Mouse (Mus musculus) brain, adult 2 months (tissue): ENCODE measurements around the gene Rabl3.

ENCODE experiments used
- DNase-seq: peaks from one replicate; pipeline ENCODE4 v3.0.0; 2011; ENCODE audit warnings: low read depth, low spot score

The Rabl3 gene

DNA sequence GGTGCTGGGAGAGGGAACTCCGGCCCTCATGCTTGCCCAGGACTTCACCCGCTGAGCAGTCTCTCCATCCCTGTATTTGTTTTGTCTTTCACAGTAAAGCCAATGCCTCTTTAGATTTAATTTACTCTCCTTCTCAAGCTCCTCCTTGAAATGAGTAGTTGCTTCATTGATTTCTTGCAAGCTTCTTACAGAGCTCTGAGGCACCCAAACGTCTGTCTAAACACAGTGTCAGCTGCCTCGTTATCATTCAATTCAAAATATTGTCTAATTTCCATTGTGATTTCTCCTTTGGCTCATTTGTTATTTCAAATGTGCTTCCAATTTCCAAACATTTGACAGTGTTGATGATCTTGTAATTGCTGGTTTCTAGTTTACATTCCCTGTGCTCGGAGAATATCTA is 6.6 kb downstream of the Rabl3 start:
- DNase-seq = no peak

DNA sequence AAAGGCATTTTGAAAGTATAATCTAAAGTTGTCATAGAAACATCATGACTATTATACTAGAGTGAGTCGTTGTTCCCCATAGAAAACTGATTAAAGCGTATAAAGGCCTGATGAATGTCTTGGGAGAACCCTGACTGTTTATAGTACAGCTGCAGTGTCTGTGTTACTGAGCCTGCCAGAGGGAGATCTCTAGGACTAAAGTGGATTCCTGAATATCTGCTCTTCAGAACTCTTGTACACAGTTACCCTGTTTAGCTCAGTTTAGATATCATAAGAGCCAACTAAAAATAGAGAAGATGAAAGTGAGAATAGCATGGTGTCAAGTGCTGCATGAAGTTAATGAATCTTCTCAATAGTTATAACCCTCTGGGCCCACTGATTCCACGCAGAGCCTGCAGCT is 10.6 kb downstream of the Rabl3 start:
- DNase-seq = no peak

DNA sequence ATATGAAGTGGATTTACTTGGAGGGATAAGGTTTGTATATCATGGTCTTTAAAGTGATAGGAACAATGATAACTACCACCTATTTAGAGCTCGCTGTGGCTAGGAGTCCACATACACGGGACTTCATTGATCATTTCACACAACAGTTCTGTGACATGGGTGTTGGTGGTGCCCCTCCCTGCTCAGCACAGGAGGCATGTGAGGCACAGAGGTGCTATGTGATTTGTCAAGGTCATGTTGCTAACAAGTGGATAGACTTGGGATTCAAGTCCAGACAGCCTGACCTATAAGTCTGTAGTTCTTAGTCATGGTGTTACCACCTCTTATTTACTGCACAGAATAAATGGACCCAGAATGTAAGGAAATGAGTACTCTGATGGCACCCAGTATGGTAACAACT is 11.3 kb downstream of the Rabl3 start:
- DNase-seq = no peak

DNA sequence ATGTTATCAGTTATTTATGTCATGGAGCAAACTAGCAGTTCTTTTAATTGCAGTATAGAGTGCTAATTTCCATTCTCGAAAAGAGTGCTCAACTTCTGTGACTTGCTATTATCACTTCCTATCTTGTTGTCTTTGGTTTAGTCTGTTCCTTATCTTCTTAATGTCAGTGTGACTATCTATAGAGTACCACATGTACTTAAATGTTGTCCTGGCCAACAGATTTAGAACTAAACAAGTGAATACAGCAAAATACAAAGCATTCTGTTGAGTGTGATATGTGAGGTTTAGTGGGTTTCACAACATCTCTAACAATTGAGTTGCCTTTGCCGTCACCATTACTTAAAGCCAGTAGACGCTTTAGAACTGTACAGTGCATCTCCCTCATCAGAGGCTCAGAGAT is 13.1 kb downstream of the Rabl3 start:
- no peak for DNase-seq

DNA sequence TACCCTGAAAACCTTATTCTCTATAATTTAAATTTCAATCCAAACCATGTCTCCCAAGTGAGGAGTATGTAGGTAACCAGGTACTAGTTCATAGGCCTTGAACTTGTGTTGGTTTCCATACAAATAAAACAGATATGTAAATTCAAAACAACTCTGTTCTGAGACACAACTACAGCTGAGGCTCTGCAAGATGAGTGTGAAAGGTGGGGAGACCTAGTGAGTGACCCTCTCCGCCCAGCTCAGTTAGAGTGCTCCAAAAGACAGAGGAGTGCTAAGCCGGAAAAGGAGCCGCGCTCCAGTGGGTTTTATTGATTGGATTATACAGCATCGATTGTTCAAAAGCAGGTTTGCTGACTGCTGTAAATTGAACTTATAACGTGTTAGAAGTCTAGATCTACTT is 22.7 kb downstream of the Rabl3 start:
- DNase-seq = no peak

DNA sequence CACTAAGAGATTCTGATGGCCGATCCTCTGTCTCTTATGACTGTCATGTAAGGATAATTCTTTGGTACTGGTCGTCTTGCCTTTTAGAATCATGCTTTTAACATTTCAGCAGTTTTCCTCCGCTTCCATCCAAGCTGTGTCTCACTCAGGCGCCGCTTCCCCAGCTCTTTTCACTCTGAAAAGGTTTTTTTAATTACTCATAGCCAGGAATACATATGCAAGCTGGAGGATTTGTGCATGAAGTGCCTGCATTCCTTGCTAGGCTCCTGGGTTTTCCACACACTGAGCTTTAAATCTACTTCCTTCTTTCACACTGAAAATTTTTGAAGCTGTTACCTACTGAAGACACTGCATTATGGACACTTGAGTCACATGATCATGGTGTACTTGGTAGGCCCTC is 23.3 kb downstream of the Rabl3 start:
- DNase-seq = peak; percentile 58

DNA sequence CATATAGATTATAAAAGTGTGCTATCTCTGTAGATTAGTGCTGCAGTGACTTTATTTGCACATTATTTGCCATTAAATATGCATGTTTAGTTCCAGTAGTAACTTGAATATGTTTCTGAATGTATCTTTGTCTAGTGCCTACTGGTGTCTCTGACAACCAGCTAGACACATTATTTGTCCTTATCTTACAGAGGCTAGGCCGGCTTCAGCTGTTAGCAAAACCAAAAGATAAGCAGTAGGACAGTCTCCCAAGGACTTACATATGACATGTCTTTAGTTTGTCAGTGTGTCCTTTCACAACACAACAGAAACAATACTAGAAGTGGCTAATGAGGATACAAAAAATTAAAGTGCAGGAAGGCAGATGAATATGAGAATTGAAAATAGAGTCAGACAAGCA is 25.4 kb downstream of the Rabl3 start:
- no peak for DNase-seq

DNA sequence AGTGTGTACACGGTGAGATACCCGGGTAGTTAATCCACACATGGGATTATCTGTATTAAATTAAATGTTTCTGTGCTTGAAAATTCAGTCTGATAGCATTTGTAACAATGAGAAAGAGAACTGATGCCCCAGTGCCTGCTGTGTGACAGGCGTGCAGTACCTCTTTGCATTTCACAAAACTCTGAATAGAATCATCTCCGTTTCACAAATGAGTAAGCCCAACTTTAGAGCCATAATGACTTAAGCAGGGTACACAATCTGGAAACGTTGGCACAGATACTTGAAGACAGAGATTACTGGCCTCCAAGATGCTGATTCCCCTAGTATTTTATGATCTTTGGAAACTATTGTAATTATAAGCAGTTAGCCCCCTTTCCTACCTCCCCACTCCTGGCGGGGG is 26.4 kb downstream of the Rabl3 start:
- peak; percentile 72 for DNase-seq

DNA sequence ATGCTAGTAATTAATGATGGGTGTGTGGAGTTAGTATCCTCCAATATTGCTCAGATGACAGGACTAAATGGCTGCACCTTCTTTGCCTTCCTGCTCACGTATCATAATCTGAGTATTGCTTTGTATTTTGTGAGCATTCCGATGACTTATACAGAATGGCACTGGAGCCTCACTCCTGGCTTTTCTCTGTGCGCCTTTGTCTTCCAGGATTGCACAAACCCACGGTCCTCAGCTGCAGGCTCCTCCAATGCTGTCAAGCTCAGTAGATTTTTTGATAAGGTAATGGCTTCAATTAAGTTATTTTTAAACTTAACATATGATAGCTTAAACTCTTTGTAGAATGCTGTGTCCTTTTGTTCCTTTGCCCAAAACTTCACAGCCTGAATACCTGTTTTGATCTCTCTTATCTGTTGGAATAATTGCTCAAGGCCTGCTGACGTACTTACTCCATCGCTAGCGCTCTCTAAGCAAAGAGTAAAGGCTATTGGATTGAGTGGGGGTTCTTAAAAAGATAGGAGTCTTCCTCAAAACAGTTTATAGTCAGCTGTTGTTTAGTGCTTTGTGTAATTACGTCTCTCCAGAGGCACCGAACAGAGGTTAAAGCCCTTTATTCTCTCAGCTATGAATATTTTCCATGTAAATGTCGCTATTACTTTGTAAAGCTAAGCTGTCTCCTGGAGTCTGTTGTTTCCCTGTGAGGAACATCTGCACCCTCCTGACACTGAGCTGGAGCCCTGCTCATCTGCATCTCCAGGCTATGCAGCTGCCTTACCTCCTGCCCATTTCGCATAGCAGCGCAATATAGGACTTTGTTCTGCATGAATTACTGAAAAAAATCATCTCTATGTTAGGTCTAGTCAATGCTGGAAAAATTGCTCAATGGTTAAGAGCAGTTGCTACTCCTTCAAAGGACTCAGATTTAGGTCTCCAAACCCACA is 27.7 kb downstream of the Rabl3 start:
- DNase-seq = peak; percentile 59

DNA sequence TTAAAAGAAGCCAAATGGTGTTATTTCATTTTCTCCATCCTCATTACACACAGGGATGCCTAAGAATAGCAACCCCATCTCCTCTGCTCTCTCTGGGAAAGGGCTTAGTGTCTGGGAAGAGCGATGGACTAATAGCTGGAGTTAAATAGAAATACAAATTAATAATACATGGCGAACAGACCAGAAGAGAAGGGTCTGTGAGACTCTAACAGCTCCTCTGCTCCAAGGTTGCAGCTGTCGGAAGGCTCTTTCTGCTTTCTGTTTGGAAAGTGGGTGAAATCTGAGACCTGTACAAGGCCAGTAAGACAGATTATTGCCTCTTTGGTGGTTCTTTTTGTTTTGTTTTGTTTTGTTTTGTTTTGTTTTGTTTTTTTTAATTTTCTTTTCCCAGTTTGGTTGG is 31.9 kb downstream of the Rabl3 start:
- no peak for DNase-seq

DNA sequence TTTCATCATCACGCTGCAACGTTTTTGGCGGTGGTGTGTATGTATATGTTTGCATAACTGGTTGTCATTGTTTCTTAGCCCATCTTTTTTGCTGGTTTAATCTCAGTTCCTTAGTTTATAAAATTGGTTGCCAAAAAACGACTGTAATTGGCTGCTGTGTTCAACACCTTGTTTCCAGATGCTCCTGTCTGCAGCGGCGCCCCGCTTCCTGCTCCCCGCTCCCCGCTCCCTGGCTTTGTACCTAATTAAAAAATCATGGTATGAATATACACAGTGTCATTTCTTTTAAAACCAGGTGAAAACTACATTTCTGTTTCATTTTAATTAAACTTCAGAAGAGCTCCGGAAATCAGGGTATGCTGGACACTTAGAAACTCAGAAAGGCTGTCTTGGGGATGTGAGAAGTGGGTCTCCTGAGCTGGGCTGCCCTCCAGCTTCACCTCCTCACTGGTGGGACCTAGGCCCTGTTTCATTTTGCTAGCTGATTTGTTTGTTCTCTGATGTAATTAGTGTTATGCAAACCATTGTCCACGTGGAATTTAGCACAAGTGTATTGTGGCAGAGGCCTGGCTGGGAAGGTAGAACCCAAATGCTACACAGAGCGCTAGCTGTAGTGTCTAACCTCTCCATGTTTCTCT is 32.6 kb downstream of the Rabl3 start:
- DNase-seq = no peak

DNA sequence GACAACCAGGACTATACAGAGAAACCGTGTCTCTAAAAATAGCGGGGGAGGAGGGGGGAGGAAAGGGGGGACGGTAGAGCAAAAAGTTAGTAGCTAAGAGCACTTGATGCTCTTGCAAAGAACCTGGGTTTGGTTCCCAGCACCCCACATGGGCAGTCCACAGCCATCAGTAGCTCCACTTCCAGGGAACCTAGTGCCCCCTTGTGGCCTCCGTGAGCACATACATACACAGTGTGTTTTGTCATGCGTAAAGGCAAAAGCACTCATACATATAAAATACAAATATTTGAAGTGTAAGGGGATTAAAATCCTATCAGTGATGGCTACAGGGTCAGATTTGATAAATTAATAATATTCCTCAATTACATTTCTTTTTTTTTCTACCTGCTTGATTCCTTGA is 33.4 kb downstream of the Rabl3 start:
- DNase-seq = no peak

DNA sequence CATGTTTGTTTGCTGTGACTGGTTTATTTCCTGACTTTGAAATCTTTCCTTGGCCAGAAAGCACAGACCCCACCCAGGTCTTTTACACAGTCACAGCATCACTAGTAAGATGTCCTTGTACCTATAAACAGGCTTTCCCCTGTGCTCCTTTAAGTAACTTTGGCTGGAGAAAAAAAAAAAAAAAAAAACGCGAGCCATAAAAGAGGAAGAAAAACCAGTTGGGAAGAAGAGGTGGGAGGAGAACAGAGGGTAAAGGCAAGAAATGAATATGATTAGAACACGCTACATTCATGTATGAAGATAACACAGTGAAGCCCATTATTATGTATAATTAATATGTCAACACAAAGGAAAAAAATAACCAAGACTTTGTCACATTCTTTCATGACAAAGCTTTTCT is 35.6 kb downstream of the Rabl3 start:
- no peak for DNase-seq

DNA sequence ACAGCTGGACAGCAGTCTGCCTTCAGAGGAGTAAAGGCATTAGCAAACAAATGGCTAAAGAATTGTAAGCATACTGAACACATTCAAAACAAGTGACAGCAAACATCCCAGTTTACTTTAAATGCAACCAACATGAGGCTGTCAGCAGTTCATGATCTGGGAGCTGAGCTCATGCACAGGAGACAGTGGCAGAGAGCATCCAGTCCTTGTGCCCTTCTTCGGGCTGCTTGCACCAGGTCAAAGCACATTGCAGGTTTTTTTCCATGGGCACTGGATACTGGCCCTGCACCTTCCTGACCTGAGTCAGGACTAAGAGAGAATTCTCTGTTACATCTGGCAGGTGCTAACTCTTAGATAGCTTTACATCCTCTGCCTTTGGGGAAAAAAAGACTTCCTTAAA is 39.9 kb downstream of the Rabl3 start:
- DNase-seq = no peak

DNA sequence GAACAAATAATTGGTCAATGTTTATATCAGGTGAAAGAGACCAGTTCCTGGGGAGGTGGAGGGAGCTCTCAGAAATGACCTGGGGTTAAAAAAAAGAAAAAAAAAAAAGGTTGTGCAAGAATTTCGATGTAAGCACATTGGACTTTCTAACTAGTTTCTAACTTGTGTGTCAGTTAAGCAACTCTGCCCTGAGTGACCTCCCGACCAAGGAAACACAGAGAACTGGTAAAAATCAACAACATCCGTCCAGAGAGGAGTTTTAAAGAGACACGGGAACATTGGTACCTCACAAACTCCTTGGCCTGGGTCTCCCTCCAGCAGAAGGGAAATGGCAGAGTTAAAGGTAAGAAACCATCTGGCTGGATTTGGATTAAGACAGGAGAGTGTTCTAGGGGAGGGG is 40.3 kb downstream of the Rabl3 start, which contains the start of gene Hgd:
Gene Hgd (plus strand): TSS at position 160 of the 400 bp plus-strand sequence.
- DNase-seq = no peak

DNA sequence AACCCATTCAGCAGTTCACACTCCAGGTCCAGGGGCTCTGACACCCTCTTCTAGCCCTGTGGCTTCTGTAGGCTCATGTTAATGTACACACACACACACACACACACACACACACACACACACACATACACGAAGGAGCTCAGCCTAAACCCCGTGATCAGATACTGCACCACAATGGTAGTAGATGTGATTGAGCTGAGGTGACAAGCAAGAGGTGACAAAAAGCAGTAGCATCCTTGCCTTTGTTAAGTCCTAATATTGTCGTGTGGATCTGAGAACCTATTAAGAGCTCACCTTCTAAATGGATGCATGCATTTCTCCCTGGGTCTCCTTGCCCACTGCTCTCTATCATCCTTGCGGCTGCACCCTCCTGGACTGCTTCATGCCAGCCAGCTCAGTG is 41.0 kb downstream of the Rabl3 start:
- DNase-seq = no peak

DNA sequence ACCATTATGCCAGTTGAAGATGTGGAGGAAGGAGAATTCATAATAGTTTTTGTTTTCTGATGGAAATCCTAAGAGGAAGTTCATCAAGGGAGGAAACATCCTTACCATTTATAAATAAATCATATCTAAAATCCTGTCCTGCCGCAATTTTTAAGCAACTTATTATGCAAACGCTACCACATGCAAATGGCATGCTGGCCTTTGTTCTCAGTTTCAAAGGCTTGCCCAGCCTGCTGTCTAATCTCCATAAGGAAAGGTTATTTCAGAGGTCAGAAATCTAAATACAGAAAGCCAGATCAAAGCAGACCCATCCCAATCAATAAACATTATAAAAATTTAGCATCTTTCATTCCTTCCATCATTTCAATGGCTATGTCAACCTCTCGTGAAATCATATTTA is 42.2 kb downstream of the Rabl3 start:
- DNase-seq = no peak

DNA sequence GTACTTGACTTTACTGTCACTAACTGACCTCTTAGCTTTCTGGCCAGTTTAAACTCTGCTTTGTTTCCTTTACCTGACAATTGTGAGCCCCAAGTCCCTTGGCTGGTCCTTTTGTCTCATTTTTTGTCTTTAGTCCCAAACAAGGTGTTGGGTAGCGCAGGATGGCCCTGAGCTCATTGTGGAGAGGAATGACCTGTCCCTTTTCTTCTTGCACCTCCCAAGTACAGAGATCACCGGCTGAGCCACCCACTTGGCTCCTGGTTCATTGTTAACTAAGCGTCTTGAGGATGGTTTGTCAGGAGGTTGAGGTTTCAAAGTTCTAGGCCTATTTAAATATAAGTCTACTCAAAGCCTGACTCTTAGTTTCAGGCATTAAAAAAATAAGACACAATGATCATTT is 43.6 kb downstream of the Rabl3 start:
- DNase-seq = no peak

DNA sequence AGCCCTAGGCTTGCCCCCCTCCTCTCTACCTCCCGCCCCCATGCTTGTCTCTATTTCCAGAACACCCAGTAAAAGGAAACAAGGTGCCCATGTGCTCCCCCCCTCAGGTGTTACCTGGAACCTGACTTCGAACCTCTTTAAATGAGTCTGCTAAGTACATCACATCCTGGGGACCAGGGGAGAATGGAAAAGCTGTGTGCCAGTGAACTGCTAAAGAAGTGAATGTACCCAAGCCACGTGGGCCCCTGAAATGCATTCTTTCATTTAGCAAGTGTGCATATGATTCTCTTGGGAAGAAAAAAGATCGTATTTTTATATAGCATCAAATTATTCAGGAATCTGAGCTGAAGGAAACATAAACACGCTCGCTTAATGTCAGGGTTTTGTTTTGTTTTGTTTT is 44.1 kb downstream of the Rabl3 start:
- peak; percentile 68 for DNase-seq

DNA sequence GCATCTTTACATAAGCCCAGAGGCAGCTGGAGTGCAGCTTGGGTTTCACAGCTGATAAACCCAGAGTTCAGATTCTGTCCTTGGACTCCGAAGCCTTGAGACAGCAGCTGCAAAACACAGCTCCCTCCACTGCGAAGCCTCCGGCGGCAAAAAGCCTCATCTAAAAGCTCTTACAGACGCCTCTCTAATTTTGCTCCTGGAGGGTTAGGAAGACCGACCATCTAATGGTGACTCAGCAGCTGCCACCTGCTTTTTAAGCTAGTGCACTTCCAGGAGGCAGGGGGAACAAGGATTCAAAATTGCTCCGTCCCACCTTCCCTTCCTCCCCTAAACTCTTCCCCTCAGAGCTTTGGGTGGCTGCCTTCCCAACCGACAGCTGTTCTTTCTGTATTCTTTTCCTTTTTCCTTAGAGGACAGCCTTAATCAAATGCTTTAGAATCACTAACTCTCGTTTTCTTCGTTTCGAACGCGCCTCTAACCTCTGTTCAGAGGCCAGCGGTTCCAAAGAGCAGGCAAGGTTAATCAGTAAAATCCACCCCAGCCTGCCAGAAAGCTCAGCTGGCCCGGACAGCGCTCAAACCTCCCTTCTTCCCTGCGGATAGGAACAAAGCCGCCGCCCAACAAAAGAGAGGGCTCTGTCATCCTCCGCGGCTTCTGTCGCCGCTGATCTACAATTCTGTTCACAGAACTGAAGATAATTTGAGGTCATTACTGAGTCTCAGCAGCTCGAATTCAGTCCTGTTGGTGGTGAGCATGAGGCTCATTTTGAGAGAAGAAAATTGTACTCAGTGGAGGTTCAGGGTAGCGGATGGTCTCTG is 44.7 kb downstream of the Rabl3 start:
- DNase-seq = peak; percentile 93

DNA sequence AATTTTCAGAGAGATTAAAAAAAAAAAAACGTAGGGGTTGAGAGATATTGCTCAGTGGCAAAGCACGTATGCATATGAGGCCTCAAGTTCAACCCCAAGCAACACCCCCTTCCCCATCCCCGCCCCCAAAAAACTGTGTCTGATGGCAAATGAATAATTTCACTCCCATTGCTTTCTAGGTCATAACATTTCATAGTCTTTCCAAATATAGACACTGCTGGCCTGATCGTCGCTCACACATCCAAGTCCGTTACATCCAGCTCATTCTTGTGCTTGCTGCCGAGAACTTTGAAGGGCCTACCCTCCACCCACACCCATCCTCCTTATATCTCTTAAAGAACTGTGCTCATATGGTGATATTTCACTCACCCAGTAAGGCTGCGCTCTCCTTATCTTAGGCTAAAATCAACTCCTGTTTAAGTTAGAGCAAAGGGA is 45.5 kb downstream of the Rabl3 start:
- DNase-seq = peak; percentile 71

DNA sequence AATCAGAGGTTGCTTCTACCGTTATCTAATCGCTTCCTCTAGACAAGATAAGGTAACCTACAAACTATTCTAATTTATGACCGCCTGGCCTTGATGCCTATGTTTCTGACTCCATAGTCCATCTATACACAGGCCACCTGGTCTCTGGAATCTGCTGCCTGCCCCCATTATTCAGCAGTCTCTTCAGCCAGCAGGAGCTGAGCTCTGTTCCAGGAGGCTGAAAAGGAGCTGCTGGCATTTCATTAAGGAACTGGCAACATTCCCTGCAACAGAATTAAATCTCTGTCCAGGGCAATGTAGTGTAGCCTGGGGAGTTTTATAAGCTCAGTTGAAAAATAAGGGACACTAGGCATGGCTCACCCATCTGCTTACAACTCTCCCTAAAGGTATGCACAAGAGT is 51.2 kb downstream of the Rabl3 start:
- DNase-seq = peak; percentile 98
